Mouse (Mus musculus) kidney, adult 9 months (tissue): ENCODE results near the gene Nid2.
A peak's percentile ranks its signal among the peaks of the same experiment; 100 is the strongest.

ENCODE experiments used
- DNase-seq: peaks from one replicate; pipeline ENCODE4 v3.0.0; 2022

The Nid2 gene

GRCm38 (mm10) chr14:19794881-19795280 is 43.8 kb downstream of the Nid2 start:
- DNase-seq, result no peak

GRCm38 (mm10) chr14:19796541-19797304 is 45.7 kb downstream of the Nid2 start:
- peak; percentile 20 for DNase-seq

GRCm38 (mm10) chr14:19800485-19800884 is 49.4 kb downstream of the Nid2 start:
- no peak for DNase-seq

GRCm38 (mm10) chr14:19801474-19802215 is 50.6 kb downstream of the Nid2 start:
- DNase-seq, result no peak

GRCm38 (mm10) chr14:19803222-19803621 is 52.2 kb downstream of the Nid2 start:
- no peak for DNase-seq

GRCm38 (mm10) chr14:19803623-19804022 is 52.6 kb downstream of the Nid2 start:
- no peak for DNase-seq

- DNase-seq, result no peak
Observed at GRCm38 (mm10) chr14:19807339-19807738, 56.3 kb downstream of the Nid2 start.

- no peak for DNase-seq
Observed at GRCm38 (mm10) chr14:19807858-19808257, 56.8 kb downstream of the Nid2 start.

GRCm38 (mm10) chr14:19809934-19810333 is 58.9 kb downstream of the Nid2 start:
- no peak for DNase-seq

GRCm38 (mm10) chr14:19813061-19813460 is 62.0 kb downstream of the Nid2 start:
- DNase-seq, result peak; percentile 50

GRCm38 (mm10) chr14:19817949-19818348 is 66.9 kb downstream of the Nid2 start:
- DNase-seq, result peak; percentile 91

GRCm38 (mm10) chr14:19821686-19822085 is 70.6 kb downstream of the Nid2 start:
- DNase-seq, result no peak

GRCm38 (mm10) chr14:19823321-19824142 is 72.5 kb downstream of the Nid2 start, which contains the start of gene Rtraf:
Gene Rtraf, minus strand, starts transcription at chr14:19823824.
- peak; percentile 92 for DNase-seq

GRCm38 (mm10) chr14:19825481-19825880 is 74.4 kb downstream of the Nid2 start:
- no peak for DNase-seq

GRCm38 (mm10) chr14:19836289-19836688 is 85.2 kb downstream of the Nid2 start:
- peak; percentile 42 for DNase-seq

GRCm38 (mm10) chr14:19839600-19840332 is 88.7 kb downstream of the Nid2 start:
- DNase-seq, result peak; percentile 65

- no peak for DNase-seq
Observed at GRCm38 (mm10) chr14:19853471-19853870, 102.4 kb downstream of the Nid2 start.

- no peak for DNase-seq
Observed at GRCm38 (mm10) chr14:19858279-19858678, 107.2 kb downstream of the Nid2 start.

GRCm38 (mm10) chr14:19858808-19859776 is 108.0 kb downstream of the Nid2 start:
- peak; percentile 28 for DNase-seq

GRCm38 (mm10) chr14:19860281-19860680 is 109.2 kb downstream of the Nid2 start:
- DNase-seq, result no peak
